Mouse (Mus musculus) intestine, embryonic 15.5 days (tissue): ENCODE data around the gene Irf2bp1. TPM values are rescaled to one million over a fixed set of nuclear protein-coding genes. Genes with fewer than 3 reads are reported as not detected.

Experiments
- ATAC-seq: fragments of 200-750 bp; cut with Nextera tagmentation; 2 replicates; pipeline ENCODE4 v1.8.0; 2017; ENCODE audit warnings: moderate TSS enrichment, moderate library complexity
- H3K27ac ChIP-seq: fragments of 300-500 bp; sonication (generic); 2 replicates; pipeline ENCODE4 v1.5.1; 2015; ENCODE audit warnings: mild to moderate bottlenecking, inconsistent platforms
- H3K27me3 ChIP-seq: fragments of 300-500 bp; sonication (generic); replicated peaks from 2 replicates; pipeline ENCODE4 v1.6.1; 2015; ENCODE audit warnings: inconsistent platforms
- H3K36me3 ChIP-seq: fragments of 300-500 bp; sonication (generic); 2 replicates; pipeline ENCODE4 v1.6.1; 2015; ENCODE audit warnings: inconsistent platforms
- H3K4me1 ChIP-seq: fragments of 300-500 bp; sonication (generic); replicated peaks from 2 replicates; pipeline ENCODE4 v1.6.1; 2015; ENCODE audit warnings: inconsistent platforms
- H3K4me2 ChIP-seq: fragments of 300-500 bp; sonication (generic); replicated peaks from 2 replicates; pipeline ENCODE4 v1.6.1; 2015; ENCODE audit warnings: mild to moderate bottlenecking, inconsistent platforms
- H3K4me3 ChIP-seq: fragments of 300-500 bp; sonication (generic); replicated peaks from 2 replicates; pipeline ENCODE4 v1.5.1; 2015; ENCODE audit warnings: inconsistent platforms
- H3K9ac ChIP-seq: fragments of 300-500 bp; sonication (generic); 2 replicates; pipeline ENCODE4 v1.6.1; 2015; ENCODE audit warnings: inconsistent platforms
- H3K9me3 ChIP-seq: fragments of 300-500 bp; sonication (generic); 2 replicates; pipeline ENCODE4 v1.6.1; 2016; ENCODE audit warnings: inconsistent platforms
- WGBS: fragments of 180-500 bp; shearing (Covaris S2); methylation state at CpG from one replicate; pipeline ENCODE4 v1.1.7; 2015; 5-methylcytosine and 5-hydroxymethylcytosine counted together
- polyA plus RNA-seq: library from polyadenylated mRNA; unstranded; fragments of >200 nt; fragmentation: Nextera tagmentation; extraction: Ambion mirVana; gene quantifications from 2 replicates; pipeline ENCODE4 v1.2.1, GENCODE M21; 2015

Irf2bp1 gene
- 24.5 and 24.6 TPM in 2 replicates for polyA plus RNA-seq

- peaks cover 56% of the 10 kb centered on the region for H3K4me1 ChIP-seq
- no peaks in the 10 kb centered on the region for H3K27me3 ChIP-seq
- H3K9me3 ChIP-seq, result no peaks in the 10 kb centered on the region
- H3K27ac ChIP-seq, result peak within 1 kb of the TSS; percentile 99
- peaks cover 8% of the 10 kb centered on the region; the same call in 1 of the 2 replicates for H3K36me3 ChIP-seq
- H3K4me3 ChIP-seq, result peak within 1 kb of the TSS; percentile 78
- peak; percentile 57 for ATAC-seq
- H3K4me2 ChIP-seq, result peak within 1 kb of the TSS; percentile 98
- WGBS, result under 1% methylated on average over 89 of the region's 90 CpGs
- H3K9ac ChIP-seq, result peak within 1 kb of the TSS; percentile 93
Measured at GRCm38 (mm10) chr7:19003902-19004630, at the start of gene Irf2bp1. Irf2bp1 (plus strand) TSS chr7:19004044.

GRCm38 (mm10) chr7:18957569-18958383 is 46.1 kb upstream of the Irf2bp1 start:
- ATAC-seq, result peak; percentile 89
- Histone ChIP-seq H3K27ac (no peak overlapping the region), H3K4me1 (peaks cover 17% of the 10 kb centered on the region), H3K4me3 (peak overlapping the region; percentile 68), H3K27me3 (peaks cover 60% of the 10 kb centered on the region), H3K4me2 (peak overlapping the region; percentile 99), H3K36me3 (no peaks in the 10 kb centered on the region), H3K9me3 (no peaks in the 10 kb centered on the region), H3K9ac (peak overlapping the region; percentile 73)
- WGBS, result under 1% methylated on average over 82 of the region's 107 CpGs

GRCm38 (mm10) chr7:18958384-18958766 is 45.5 kb upstream of the Irf2bp1 start:
- Histone ChIP-seq H3K36me3 (no peaks in the 10 kb centered on the region), H3K4me2 (peak overlapping the region; percentile 99), H3K9ac (peak overlapping the region; percentile 73), H3K4me3 (peak overlapping the region; percentile 68), H3K4me1 (peaks cover 22% of the 10 kb centered on the region), H3K27me3 (peaks cover 66% of the 10 kb centered on the region), H3K27ac (no peak overlapping the region), H3K9me3 (no peaks in the 10 kb centered on the region)
- 2% methylated on average over 21 of the region's 21 CpGs for WGBS
- peak; percentile 35 for ATAC-seq

GRCm38 (mm10) chr7:18959446-18959845 is 44.4 kb upstream of the Irf2bp1 start:
- no peak overlapping the region for H3K9ac ChIP-seq
- H3K4me1 ChIP-seq, result peaks cover 23% of the 10 kb centered on the region
- ATAC-seq, result no peak
- no peak overlapping the region for H3K4me3 ChIP-seq
- H3K9me3 ChIP-seq, result no peaks in the 10 kb centered on the region
- H3K36me3 ChIP-seq, result no peaks in the 10 kb centered on the region
- peaks cover 74% of the 10 kb centered on the region for H3K27me3 ChIP-seq
- WGBS, result 53% methylated on average over 8 of the region's 8 CpGs
- no peak overlapping the region for H3K4me2 ChIP-seq
- H3K27ac ChIP-seq, result no peak overlapping the region

- Histone ChIP-seq H3K9me3 (no peaks in the 10 kb centered on the region), H3K4me3 (0 out of 2 replicates have a peak overlapping the region, but pooled peaks have one; percentile 5), H3K4me1 (peaks cover 21% of the 10 kb centered on the region), H3K27me3 (peaks cover 78% of the 10 kb centered on the region), H3K27ac (no peak overlapping the region), H3K4me2 (peak overlapping the region; percentile 50), H3K9ac (peak overlapping the region; percentile 4; the same call in 1 of the 2 replicates), H3K36me3 (no peaks in the 10 kb centered on the region)
- no peak for ATAC-seq
- WGBS, result 2% methylated on average over 17 of the region's 17 CpGs
Measured at GRCm38 (mm10) chr7:18962171-18962792, 41.6 kb upstream of the Irf2bp1 start.

- no peak for ATAC-seq
- Histone ChIP-seq H3K27me3 (peaks cover 73% of the 10 kb centered on the region), H3K4me1 (peaks cover 18% of the 10 kb centered on the region), H3K9me3 (no peaks in the 10 kb centered on the region), H3K27ac (no peak overlapping the region), H3K4me2 (peak overlapping the region; percentile 50), H3K9ac (peak overlapping the region; percentile 4; the same call in 1 of the 2 replicates), H3K4me3 (0 out of 2 replicates have a peak overlapping the region, but pooled peaks have one; percentile 5), H3K36me3 (no peaks in the 10 kb centered on the region)
- WGBS, result under 1% methylated on average over 20 of the region's 20 CpGs
Measured at GRCm38 (mm10) chr7:18962795-18963194, 41.0 kb upstream of the Irf2bp1 start.

GRCm38 (mm10) chr7:18963294-18963843 is 40.5 kb upstream of the Irf2bp1 start:
- H3K36me3 ChIP-seq, result no peaks in the 10 kb centered on the region
- H3K4me3 ChIP-seq, result no peak overlapping the region
- H3K4me2 ChIP-seq, result 0 out of 2 replicates have a peak overlapping the region, but pooled peaks have one; percentile 11
- ATAC-seq, result no peak
- peaks cover 67% of the 10 kb centered on the region for H3K27me3 ChIP-seq
- 1% methylated on average over 19 of the region's 19 CpGs for WGBS
- H3K4me1 ChIP-seq, result peaks cover 16% of the 10 kb centered on the region
- H3K27ac ChIP-seq, result no peak overlapping the region
- H3K9me3 ChIP-seq, result no peaks in the 10 kb centered on the region
- no peak overlapping the region for H3K9ac ChIP-seq

GRCm38 (mm10) chr7:18965312-18965711 is 38.5 kb upstream of the Irf2bp1 start:
- no peak overlapping the region for H3K4me2 ChIP-seq
- no peaks in the 10 kb centered on the region for H3K36me3 ChIP-seq
- peaks cover 10% of the 10 kb centered on the region; the same call in 1 of the 2 replicates for H3K4me1 ChIP-seq
- no peak overlapping the region for H3K4me3 ChIP-seq
- ATAC-seq, result no peak
- H3K27ac ChIP-seq, result no peak overlapping the region
- H3K9me3 ChIP-seq, result no peaks in the 10 kb centered on the region
- WGBS, result 76% methylated on average over 5 of the region's 5 CpGs
- H3K9ac ChIP-seq, result no peak overlapping the region
- peaks cover 52% of the 10 kb centered on the region for H3K27me3 ChIP-seq

- peak; percentile 44; the same call in 1 of the 2 replicates for ATAC-seq
- 7% methylated on average over 8 of the region's 8 CpGs for WGBS
Measured at GRCm38 (mm10) chr7:18967603-18968002, 36.2 kb upstream of the Irf2bp1 start.

GRCm38 (mm10) chr7:18970956-18971355 is 32.9 kb upstream of the Irf2bp1 start:
- H3K9ac ChIP-seq, result no peak overlapping the region
- H3K27me3 ChIP-seq, result peaks cover 3% of the 10 kb centered on the region
- no peak overlapping the region for H3K27ac ChIP-seq
- no peak for ATAC-seq
- H3K4me3 ChIP-seq, result no peak overlapping the region
- no peaks in the 10 kb centered on the region for H3K4me1 ChIP-seq
- no peaks in the 10 kb centered on the region for H3K36me3 ChIP-seq
- no peak overlapping the region for H3K4me2 ChIP-seq
- H3K9me3 ChIP-seq, result no peaks in the 10 kb centered on the region
- 82% methylated on average over 3 of the region's 3 CpGs for WGBS

More at GRCm38 (mm10) chr7:18967603-18968002, 36.2 kb upstream of the Irf2bp1 start:
- Histone ChIP-seq H3K4me3 (no peak overlapping the region), H3K9ac (no peak overlapping the region), H3K27me3 (peaks cover 29% of the 10 kb centered on the region), H3K4me1 (peaks cover 8% of the 10 kb centered on the region; the same call in 1 of the 2 replicates), H3K9me3 (no peaks in the 10 kb centered on the region), H3K27ac (no peak overlapping the region), H3K4me2 (no peak overlapping the region), H3K36me3 (no peaks in the 10 kb centered on the region)

GRCm38 (mm10) chr7:18978381-18978780 is 25.5 kb upstream of the Irf2bp1 start:
- no peak for ATAC-seq
- Histone ChIP-seq H3K4me2 (no peak overlapping the region), H3K9me3 (no peaks in the 10 kb centered on the region), H3K27ac (no peak overlapping the region), H3K27me3 (peaks cover under 1% of the 10 kb centered on the region; the same call in 1 of the 2 replicates), H3K4me3 (no peak overlapping the region), H3K9ac (no peak overlapping the region), H3K4me1 (no peaks in the 10 kb centered on the region), H3K36me3 (no peaks in the 10 kb centered on the region)
- 71% methylated on average over 9 of the region's 9 CpGs for WGBS
